Comparison of ENCODE assay signal across 21 mouse cellular contexts in the genomic region with DNA sequence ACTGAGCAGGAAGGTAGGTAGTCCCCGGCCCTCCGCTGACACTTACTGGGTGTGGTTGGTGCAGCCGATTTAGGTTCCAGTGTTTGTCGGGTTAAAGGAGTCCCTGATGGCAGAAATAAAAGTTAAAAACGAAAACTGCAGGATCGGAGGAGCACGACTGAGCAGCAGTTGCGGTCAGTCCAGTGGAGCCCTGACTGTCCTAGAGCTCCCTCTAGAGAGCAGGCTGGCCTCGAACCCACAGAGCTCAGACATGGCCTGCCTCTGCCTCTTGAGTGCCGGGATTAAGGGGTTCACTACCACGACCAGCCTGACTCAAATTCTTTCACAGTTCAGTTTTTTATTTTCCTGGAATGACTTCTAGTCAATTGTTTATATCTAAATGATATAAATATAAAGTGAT. TPM values are rescaled to one million over a fixed set of nuclear protein-coding genes. Genes with fewer than 3 reads are reported as not detected.
DNase-seq lines count a peak whose midpoint lies in the region; ATAC-seq and TF ChIP-seq lines count a peak whose summit lies in the region.
"Had no signal": no experiment of that assay in that cellular context is flagged by ENCODE, and none has a peak within 500 bp of the region (broad histone marks: within the 10 kb centered on the region; RNA-seq: fewer than 3 reads in every experiment).

No protein-coding gene starts in this region.

- H3K9me3 ChIP-seq in kidney, embryonic 14.5 days (ENCODE audit: control insufficient read depth, low read length), result peaks cover 2% of the 10 kb centered on the region; the same call in 1 of the 2 replicates
- peaks cover 3% of the 10 kb centered on the region for H3K9me3 ChIP-seq in ES-Bruce4 (replicated peaks; ENCODE audit: control insufficient read depth, insufficient read depth, low read length, poor library complexity, severe bottlenecking)
- no peaks in the 10 kb centered on the region for H3K9me3 ChIP-seq in liver, embryonic 14.5 days (ENCODE audit: control insufficient read depth, low read length)
- H3K9me3 ChIP-seq: heart, embryonic 15.5 days; lung, embryonic 15.5 days; neural tube, embryonic 12.5 days had no signal

- H3K36me3 ChIP-seq in kidney, embryonic 14.5 days (ENCODE audit: control insufficient read depth, insufficient read depth, low read length), result peaks cover 60% of the 10 kb centered on the region
- H3K36me3 ChIP-seq in ES-Bruce4 (ENCODE audit: control insufficient read depth, insufficient read depth, low read length, poor library complexity, severe bottlenecking), result peaks cover 9% of the 10 kb centered on the region
- no peaks in the 10 kb centered on the region for H3K36me3 ChIP-seq in liver, embryonic 14.5 days (replicated peaks; ENCODE audit: control insufficient read depth, insufficient read depth, low read depth)

- peak; percentile 56 for TF ChIP-seq CTCF in ES-Bruce4 (IDR thresholded peaks at IDR 0.05; ENCODE audit: low read depth, low read length)
- TF ChIP-seq CTCF in liver, embryonic 14.5 days (IDR thresholded peaks at IDR 0.05; ENCODE audit: low read depth), result peak; percentile 46

- no peak for TF ChIP-seq EP300 in ES-Bruce4 (IDR thresholded peaks at IDR 0.05; ENCODE audit: insufficient read depth, low read depth, low read length)
- no peak for TF ChIP-seq EP300 in liver, embryonic 14.5 days (IDR thresholded peaks at IDR 0.05; ENCODE audit: low read depth)

- peak; percentile 31 for DNase-seq in kidney, adult 9 months
- DNase-seq in lung, postnatal 14 days, result peak; percentile 17
- DNase-seq in lung, postnatal 10 days, result no peak
- no peak for DNase-seq in liver, embryonic 14.5 days (ENCODE audit: low read depth in 3 of 3, low spot score in 3 of 3)
- no peak for DNase-seq in right cerebral cortex, postnatal 4 days
- DNase-seq: adrenal gland, adult 8-10 months; cerebellum, adult 11-12 months; cerebellum, postnatal 36 days; forebrain, postnatal 0 days; heart, adult 18-20 months; kidney, postnatal 14 days; layer of hippocampus, adult 9-11 months; spleen, adult 18-20 months had no signal

- no peaks in the 10 kb centered on the region for H3K4me1 ChIP-seq in kidney, embryonic 14.5 days (ENCODE audit: control insufficient read depth, insufficient read depth, low read length)
- no peaks in the 10 kb centered on the region for H3K4me1 ChIP-seq in ES-Bruce4 (ENCODE audit: control insufficient read depth, insufficient read depth, low read length)
- H3K4me1 ChIP-seq in liver, embryonic 14.5 days (replicated peaks; ENCODE audit: control insufficient read depth in 2 of 2, insufficient read depth in 2 of 2, low read length in 1 of 2), result no peaks in the 10 kb centered on the region
- H3K4me1 ChIP-seq: embryonic facial prominence, embryonic 13.5 days; heart, embryonic 15.5 days; lung, embryonic 15.5 days had no signal

- H3K27me3 ChIP-seq in kidney, embryonic 14.5 days (ENCODE audit: control insufficient read depth, insufficient read depth, low read length), result no peaks in the 10 kb centered on the region
- no peaks in the 10 kb centered on the region for H3K27me3 ChIP-seq in ES-Bruce4 (ENCODE audit: control insufficient read depth, insufficient read depth, low read length, poor library complexity, severe bottlenecking)
- H3K27me3 ChIP-seq in liver, embryonic 14.5 days (ENCODE audit: control insufficient read depth, insufficient read depth, low read length), result no peaks in the 10 kb centered on the region
- H3K27me3 ChIP-seq: embryonic facial prominence, embryonic 13.5 days; heart, embryonic 15.5 days; limb, embryonic 13.5 days; lung, embryonic 15.5 days; neural tube, embryonic 12.5 days had no signal

- WGBS in kidney, embryonic 14.5 days, result 83% methylated on average over 11 of the region's 11 CpGs
- 61% methylated on average over 11 of the region's 11 CpGs for WGBS in liver, embryonic 14.5 days (ENCODE audit: insufficient replicate concordance)

- no peak for ATAC-seq in kidney, embryonic 14.5 days (ENCODE audit: low FRiP score, low TSS enrichment)
- ATAC-seq in liver, embryonic 14.5 days (ENCODE audit: insufficient read depth), result no peak
- ATAC-seq: forebrain, postnatal 0 days; hindbrain, postnatal 0 days had no signal

- H3K27ac ChIP-seq in kidney, embryonic 14.5 days (ENCODE audit: low read depth, low read length), result no peak overlapping the region
- no peak overlapping the region for H3K27ac ChIP-seq in ES-Bruce4 (ENCODE audit: insufficient read depth, low read length)
- H3K27ac ChIP-seq in liver, embryonic 14.5 days, result no peak overlapping the region
- H3K27ac ChIP-seq: embryonic facial prominence, embryonic 13.5 days; heart, embryonic 15.5 days; hindbrain, postnatal 0 days; limb, embryonic 13.5 days; lung, embryonic 15.5 days; neural tube, embryonic 12.5 days had no signal

- no peak overlapping the region for H3K4me3 ChIP-seq in kidney, embryonic 14.5 days (ENCODE audit: low read length)
- no peak overlapping the region for H3K4me3 ChIP-seq in ES-Bruce4 (ENCODE audit: low read depth, low read length)
- H3K4me3 ChIP-seq in liver, embryonic 14.5 days (ENCODE audit: insufficient read depth in 1 of 2, low read depth in 2 of 2, low read length in 2 of 2), result no peak overlapping the region
- H3K4me3 ChIP-seq: embryonic facial prominence, embryonic 13.5 days; heart, embryonic 15.5 days; limb, embryonic 13.5 days; lung, embryonic 15.5 days; neural tube, embryonic 12.5 days had no signal

- TF ChIP-seq POLR2A in ES-Bruce4 (IDR thresholded peaks at IDR 0.05; ENCODE audit: insufficient read depth, low read length), result no peak

- no peak overlapping the region for H3K4me2 ChIP-seq in kidney, embryonic 14.5 days (replicated peaks; ENCODE audit: low read depth, low read length)
- H3K4me2 ChIP-seq in liver, embryonic 14.5 days (ENCODE audit: low read depth), result no peak overlapping the region
- H3K4me2 ChIP-seq: embryonic facial prominence, embryonic 13.5 days; heart, embryonic 15.5 days; limb, embryonic 13.5 days; lung, embryonic 15.5 days; neural tube, embryonic 12.5 days had no signal

- H3K9ac ChIP-seq in kidney, embryonic 14.5 days (ENCODE audit: low read depth, low read length), result no peak overlapping the region
- H3K9ac ChIP-seq in ES-Bruce4 (ENCODE audit: low read depth, poor library complexity, severe bottlenecking), result no peak overlapping the region
- H3K9ac ChIP-seq in liver, embryonic 14.5 days (replicated peaks), result no peak overlapping the region
- H3K9ac ChIP-seq: embryonic facial prominence, embryonic 13.5 days; forebrain, postnatal 0 days; heart, embryonic 15.5 days; limb, embryonic 13.5 days; lung, embryonic 15.5 days; neural tube, embryonic 12.5 days had no signal

RNA-seq across cellular contexts. Expression of gene Dzip1, which starts 25.3 kb away (rescaled TPM):
- 21.4 and 26.7 TPM in 2 replicates for polyA plus RNA-seq in kidney, embryonic 14.5 days (2014; fragmentation: Nextera tagmentation; extraction: Ambion mirVana)
- polyA plus RNA-seq in ES-Bruce4 (2011; ENCODE audit: insufficient read depth, insufficient read length, low read depth, missing spikeins), result 47.2 and 57.6 TPM in 2 replicates
- polyA plus RNA-seq in liver, embryonic 14.5 days (2012; rRNA removed), result 1.0 and 1.5 TPM in 2 replicates
- polyA plus RNA-seq in liver, embryonic 14.5 days (2014; fragmentation: Nextera tagmentation; extraction: Ambion mirVana), result 1.4 and 1.9 TPM in 2 replicates

RNA-seq across cellular contexts. Expression of gene Dnajc3, which starts 37.8 kb away (rescaled TPM):
- polyA plus RNA-seq in kidney, embryonic 14.5 days (2014; fragmentation: Nextera tagmentation; extraction: Ambion mirVana), result 35.3 and 46.7 TPM in 2 replicates
- polyA plus RNA-seq in ES-Bruce4 (2011; ENCODE audit: insufficient read depth, insufficient read length, low read depth, missing spikeins), result 32.4 and 33.2 TPM in 2 replicates
- 8.0 and 12.7 TPM in 2 replicates for polyA plus RNA-seq in liver, embryonic 14.5 days (2012; rRNA removed)
- polyA plus RNA-seq in liver, embryonic 14.5 days (2014; fragmentation: Nextera tagmentation; extraction: Ambion mirVana), result 28.3 and 29.7 TPM in 2 replicates

Comparison
In these comparisons a context has a peak if more than half of its experiments do, and no peak if none do; other contexts are left out.
1. DNase-seq: peak in kidney, adult 9 months (single experiment) and lung, postnatal 14 days (single experiment); none in lung, postnatal 10 days (single experiment), liver, embryonic 14.5 days (0 of 3) and right cerebral cortex, postnatal 4 days (single experiment).